Mouse (Mus musculus): ENCODE data around the gene Kcne2. TPM values are rescaled to one million over a fixed set of nuclear protein-coding genes. Genes with fewer than 3 reads are reported as not detected.

Gene Kcne2
- under 1 TPM; 0.24 to 0.60 TPM for polyA plus RNA-seq (2017; shearing (Covaris generic))

DNA sequence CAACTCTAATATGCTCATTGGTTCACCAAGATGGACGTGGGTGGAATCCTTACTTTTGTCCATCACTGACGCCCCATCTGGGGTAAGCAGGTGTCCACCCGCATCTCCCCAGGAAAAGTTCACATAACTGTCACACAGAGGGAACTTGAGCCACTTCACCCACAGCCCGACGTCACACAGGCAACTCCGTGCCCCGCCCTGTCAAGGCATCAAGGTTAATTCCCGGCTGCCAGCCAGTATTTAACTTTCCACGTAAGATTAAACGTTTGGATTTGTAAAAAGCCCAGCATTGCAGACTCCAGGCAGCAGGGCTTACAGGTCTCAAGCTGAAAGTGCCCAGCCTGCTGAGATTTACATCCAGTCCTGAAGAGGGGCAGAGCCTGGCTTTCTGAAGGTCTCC, at the start of gene Kcne2:
Gene Kcne2, plus strand, starts transcription at position 289 of the 400 bp plus-strand sequence.

DNA sequence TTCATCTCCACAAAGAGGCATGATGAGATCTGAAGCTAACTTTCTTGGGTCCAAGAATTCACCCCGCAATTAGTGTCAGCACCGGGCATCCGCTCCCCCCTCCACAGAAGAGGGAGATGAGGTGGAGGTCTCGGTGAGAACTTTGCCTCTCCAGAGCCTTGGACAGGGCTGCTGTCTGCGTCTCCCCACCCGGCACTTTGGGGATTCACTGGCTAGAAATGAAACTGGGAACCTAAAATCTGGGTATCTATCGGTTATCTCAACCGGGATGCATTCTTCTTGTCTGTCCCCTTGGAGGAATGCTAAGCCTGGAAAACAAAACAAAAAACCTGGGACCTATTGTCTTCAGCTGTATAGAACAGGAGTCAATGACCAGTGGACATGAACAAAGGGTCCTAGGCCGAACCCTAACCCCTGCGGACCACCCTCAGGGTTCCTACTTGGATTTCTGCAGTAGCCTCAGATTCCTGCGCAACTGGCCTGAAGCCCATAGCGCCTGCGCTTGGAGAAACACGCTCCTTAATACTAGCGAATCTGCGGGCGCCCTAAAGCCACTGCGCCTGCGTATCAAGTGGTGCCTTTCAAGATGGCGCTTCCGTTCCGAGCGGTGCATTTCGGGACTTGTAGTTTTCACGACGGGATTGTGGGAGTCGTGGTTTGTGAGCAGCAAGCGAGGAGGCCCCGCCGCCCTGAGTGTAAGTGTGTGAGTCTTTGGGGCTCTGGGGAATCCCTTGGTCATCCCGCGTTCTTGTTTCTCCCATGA, 8.6 kb downstream of the Kcne2 start, which contains the start of gene Smim11:
Gene Smim11, plus strand, starts transcription at position 638 of the 763 bp plus-strand sequence.

DNA sequence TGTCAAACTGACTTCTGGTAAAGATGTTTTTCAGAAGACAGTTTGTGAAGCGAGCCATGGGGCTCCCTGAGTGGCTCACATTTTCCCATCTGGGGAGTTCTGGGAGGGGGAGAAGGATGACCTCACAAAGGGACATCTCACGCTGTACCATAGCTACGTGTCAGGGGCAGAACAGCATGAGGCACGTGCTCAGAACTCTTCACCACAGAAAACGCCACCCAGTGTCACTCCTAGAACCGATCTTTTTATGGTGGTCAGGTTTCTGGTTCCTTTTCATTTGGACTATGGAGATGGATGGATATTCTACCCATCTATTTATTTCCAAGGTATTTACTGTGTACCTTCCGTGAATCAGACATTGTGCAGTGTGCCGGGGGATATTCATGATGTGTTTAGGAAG, 29.2 kb downstream of the Kcne2 start, which contains the start of gene Fam243:
Gene Fam243, minus strand, starts transcription at position 101 of the 400 bp plus-strand sequence.

Other genes starting within 250 kb of the Kcne2 start
- gene Mrps6, start 234.1 kb upstream of the Kcne2 start, polyA plus RNA-seq (2017; shearing (Covaris generic)): 100 to 1,000 TPM in 1 of 2 experiments, 10 to 100 TPM in 1; 67.5 to 118 TPM
- gene Gm49711, start 234.1 kb upstream of the Kcne2 start, polyA plus RNA-seq (2017; shearing (Covaris generic)): not detected
- gene Slc5a3, start 234.1 kb upstream of the Kcne2 start, polyA plus RNA-seq (2017; shearing (Covaris generic)): 1 to 10 TPM; 6.4 to 7.4 TPM
- 100 to 1,000 TPM; 108 to 116 TPM for gene Smim11, start 8.9 kb downstream of the Kcne2 start, polyA plus RNA-seq (2017; shearing (Covaris generic))
- gene Fam243, start 29.1 kb downstream of the Kcne2 start, polyA plus RNA-seq (2017; shearing (Covaris generic)): under 1 TPM; 0.17 to 0.69 TPM
- gene Kcne1, start 67.1 kb downstream of the Kcne2 start, polyA plus RNA-seq (2017; shearing (Covaris generic)): not detected
- 10 to 100 TPM; 15.3 to 16.7 TPM for gene Rcan1, start 178.5 kb downstream of the Kcne2 start, polyA plus RNA-seq (2017; shearing (Covaris generic))
- 1 to 10 TPM in 1 of 2 experiments, under 1 TPM in 1; 0.22 to 1.2 TPM for gene Clic6, start 193.3 kb downstream of the Kcne2 start, polyA plus RNA-seq (2017; shearing (Covaris generic))